Mouse (Mus musculus) v-Abl transformed pro-B cells (cell line): Measurements from ENCODE around the gene Nr2c2ap.

Source experiments
- in situ Hi-C, 2 experiments: fragments of 400-800 bp; cut with MboI; formaldehyde crosslinking; loops; one replicate each; pipeline ENCODE4 v1.15.1; 2025; ENCODE audit not compliant: unreplicated experiment in 2 of 2

Nr2c2ap gene

GRCm38 (mm10) chr8:70118726-70119700 lies 12.1 kb upstream of the Nr2c2ap start:
- in situ Hi-C loops, result loop anchor here in 1 of 2 experiments (25.0 kb wide), 2 partner anchors 482 to 782 kb away; partner anchors contain the start of gene Zfp868

DNA sequence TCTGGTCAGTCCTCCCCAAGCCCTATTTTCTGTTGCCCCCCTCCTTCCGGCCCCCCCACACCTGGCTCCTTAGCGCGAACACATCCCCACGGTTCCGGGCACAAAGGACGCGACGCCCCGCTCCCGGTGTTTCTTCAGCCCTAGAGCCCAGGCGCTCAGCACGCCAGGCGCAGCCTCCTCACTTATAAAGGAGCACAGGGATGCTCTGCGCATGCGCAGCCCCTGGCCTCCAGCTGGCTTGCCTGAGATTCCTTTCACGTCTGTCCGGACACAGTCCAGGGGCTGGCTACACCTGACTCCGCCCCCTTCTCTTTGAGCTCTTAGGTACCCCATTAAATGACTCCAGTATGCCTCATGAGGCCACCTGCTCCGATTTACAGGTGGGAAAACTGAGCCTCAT lies 10.5 kb upstream of the Nr2c2ap start, which contains the start of gene Ncan:
Ncan (minus strand) TSS at position 207 of the 400 bp plus-strand sequence.
- in situ Hi-C loops, result loop anchor here (5.0 to 25.0 kb wide), 4 partner anchors 198 to 793 kb away; partner anchors contain the start of gene Zfp868 (in 1 of the 2)

GRCm38 (mm10) chr8:70122863-70123262 lies 8.3 kb upstream of the Nr2c2ap start:
- in situ Hi-C loops, result loop anchor here (5.0 to 25.0 kb wide), 4 partner anchors 201 to 796 kb away; partner anchors contain the start of gene Zfp868 (in 1 of the 2)

- in situ Hi-C loops, result loop anchor here (5.0 to 25.0 kb wide), 4 partner anchors 203 to 798 kb away; partner anchors contain the start of gene Zfp868 (in 1 of the 2)
These were observed 6.1 kb upstream of the Nr2c2ap start for GRCm38 (mm10) chr8:70124992-70125391.

DNA sequence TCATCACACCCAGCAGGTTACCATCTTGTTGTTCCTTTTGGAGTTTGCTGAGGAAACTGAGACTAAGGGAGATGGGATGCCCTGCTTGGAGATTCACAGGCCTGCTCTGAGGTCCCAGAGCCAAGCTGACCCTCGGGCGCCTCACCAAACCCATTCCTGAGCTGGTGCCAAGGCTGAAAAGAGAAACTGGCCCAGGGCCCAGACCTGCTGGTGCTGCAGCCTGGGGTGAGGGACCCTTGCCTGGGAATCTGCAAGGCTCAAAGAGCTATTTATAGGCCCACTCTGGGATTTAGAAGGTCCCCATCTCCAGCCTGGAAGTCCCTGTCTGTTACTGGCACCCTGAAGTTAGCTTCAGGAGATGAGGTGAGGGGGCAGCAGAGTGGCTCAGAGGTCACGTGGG lies 2.7 kb upstream of the Nr2c2ap start:
- in situ Hi-C loops, result no loop called here

- in situ Hi-C loops, result no loop called here
These were observed 1.7 kb upstream of the Nr2c2ap start for GRCm38 (mm10) chr8:70129309-70129952.

DNA sequence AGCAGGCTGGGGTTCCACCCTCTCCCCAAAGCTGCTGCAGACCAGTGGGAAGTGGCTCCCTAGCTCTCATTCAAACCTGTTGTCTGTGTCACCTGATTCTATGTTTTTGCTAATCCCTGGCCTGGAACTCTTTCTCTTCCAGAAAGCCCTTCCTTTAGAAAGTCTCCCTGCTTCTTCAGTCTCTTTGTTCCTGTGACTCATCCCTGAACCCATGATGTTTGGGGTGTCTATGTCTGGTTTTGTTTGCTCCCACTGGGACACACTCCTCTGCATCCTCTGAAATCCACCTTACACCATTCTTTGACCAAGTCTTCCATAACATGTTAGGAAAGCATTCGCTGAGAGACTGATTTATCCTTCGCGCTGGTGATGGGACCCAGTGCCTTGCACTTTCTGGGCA lies 1.1 kb upstream of the Nr2c2ap start:
- in situ Hi-C loops, result no loop called here

DNA sequence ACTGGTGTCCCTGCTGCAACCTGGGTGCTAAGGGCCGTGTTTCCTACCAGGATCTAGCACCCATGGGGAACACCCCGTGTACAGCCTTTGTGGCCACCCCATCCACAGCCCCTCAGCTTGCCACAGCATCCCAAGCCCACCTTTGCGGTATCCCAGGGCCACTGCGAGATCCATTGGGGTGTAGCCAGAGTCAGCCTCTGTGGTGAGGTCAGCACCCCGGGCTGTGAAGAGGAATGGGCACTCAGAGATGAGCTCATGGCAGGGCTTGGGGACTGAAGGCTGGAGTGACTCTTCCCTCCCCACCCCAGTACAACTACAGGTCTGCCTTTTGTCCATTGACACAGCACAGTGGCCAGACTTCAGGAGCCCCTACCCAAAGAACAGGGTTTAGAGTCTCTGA lies 3.0 kb downstream of the Nr2c2ap start:
- in situ Hi-C loops, result no loop called here

GRCm38 (mm10) chr8:70134931-70135330 lies 3.8 kb downstream of the Nr2c2ap start:
- in situ Hi-C loops, result no loop called here

- in situ Hi-C loops, result no loop called here
These were observed 5.5 kb downstream of the Nr2c2ap start for GRCm38 (mm10) chr8:70136591-70136990.

DNA sequence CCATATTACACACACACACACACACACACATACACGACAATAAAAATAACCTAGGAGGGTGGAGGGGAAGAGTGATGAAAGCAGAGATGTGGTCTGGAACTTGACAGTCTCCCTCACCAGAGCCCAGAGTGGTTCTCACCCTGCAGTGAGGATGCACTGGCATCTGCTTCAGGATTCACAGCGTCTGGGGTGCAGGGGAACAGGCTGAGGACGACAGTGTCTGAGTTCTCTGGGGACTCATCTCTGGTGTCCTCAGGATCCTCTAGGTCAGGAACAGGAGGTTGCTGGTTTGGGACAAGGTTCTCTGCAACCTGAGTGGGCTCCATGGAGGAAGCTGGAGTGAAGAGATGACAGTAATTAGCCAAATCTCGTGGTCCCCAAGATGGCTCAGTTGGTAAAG lies 6.8 kb downstream of the Nr2c2ap start:
- in situ Hi-C loops, result no loop called here

DNA sequence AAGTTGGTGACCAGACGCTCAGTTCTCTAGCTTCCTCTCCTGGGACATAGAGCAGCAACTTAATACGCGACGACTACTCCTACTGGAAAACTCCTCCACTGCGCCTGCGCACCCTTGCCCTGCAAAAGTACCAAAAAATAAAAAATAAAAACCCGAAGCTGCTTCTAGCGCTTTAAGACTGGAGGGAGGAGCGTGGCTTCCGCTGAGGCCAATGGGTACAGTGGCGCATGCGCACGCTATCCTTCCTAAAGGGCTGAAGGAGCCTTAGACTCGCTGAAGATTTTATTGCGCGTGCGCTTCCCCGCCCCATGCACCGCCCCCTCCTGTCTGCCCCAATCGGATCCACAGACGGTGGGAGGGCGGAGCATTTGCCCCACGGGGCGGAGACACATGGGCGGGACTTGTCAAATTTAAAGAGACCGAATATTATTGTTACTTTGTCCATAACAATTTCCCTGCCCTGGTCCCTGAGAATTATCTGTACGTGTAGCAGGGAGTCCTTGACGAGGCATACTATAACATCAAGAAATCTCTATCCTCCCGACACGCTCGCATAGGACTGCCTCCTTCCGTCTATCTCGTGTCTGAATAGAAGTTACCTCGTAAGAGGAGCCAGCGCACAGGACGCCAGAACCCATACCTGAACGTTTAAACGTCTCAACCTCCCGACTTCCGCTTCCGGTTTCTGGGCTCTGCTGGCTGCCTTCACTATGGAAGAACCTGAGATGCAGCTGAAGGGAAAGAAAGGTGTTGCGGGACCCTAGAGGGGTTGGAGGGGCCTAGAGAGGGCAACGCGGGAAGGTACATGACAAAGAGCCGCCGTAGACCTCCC lies 8.1 kb downstream of the Nr2c2ap start, which contains the start of the genes Rfxank, Borcs8 and Mef2b:
Rfxank (minus strand) TSS at position 129 of the 832 bp plus-strand sequence.
Borcs8 (plus strand) TSS at position 474 of the 832 bp plus-strand sequence.
Mef2b (plus strand) TSS at position 686 of the 832 bp plus-strand sequence.
- in situ Hi-C loops, result no loop called here

- in situ Hi-C loops, result no loop called here
These were observed 8.8 kb downstream of the Nr2c2ap start for GRCm38 (mm10) chr8:70139981-70140380.

DNA sequence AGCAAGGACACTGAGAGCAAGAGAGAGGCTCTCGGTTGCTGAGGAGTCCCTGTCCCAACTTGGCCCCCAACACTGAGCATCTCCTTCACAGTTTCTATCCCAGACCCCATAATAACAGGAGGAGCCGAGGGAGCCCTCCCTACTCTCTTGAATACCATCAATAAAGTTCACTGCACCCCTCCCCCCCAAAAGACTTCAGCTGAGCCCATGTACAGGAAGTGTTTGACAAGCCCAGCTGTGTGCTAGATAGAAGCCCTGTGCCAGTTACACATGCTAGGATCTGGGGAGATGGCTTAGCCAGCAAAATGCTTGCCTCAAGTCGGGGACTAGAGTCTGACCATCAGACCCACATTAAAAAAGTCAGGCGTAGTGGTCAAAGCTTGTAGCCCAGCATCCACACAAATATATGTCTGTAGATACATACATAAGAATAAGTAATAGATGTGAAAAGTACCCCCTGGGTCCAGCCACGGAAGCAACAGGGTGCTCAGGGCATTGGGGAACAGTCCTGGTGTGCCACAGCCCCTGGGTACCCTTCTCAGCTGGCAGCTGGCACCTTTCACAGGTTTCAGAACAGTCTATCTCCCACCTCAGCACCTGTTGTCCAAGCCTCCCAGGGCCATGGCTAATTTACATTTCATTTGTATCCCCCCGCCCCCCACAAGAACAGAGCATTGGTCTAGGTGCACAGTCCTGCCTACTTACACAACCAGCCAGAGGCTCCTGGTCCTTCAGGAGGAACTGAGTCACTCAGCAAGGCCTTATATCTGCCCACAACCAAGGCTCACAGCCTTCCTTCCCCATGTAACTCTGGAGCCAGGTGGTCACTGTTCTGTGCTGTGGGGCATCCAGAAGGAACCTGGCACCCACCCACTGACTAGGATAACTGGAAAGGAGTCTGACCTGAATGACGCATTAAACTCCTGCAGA lies 16.8 kb downstream of the Nr2c2ap start:
- in situ Hi-C loops, result no loop called here

- in situ Hi-C loops, result no loop called here
These were observed 19.0 kb downstream of the Nr2c2ap start for GRCm38 (mm10) chr8:70150158-70150557.

DNA sequence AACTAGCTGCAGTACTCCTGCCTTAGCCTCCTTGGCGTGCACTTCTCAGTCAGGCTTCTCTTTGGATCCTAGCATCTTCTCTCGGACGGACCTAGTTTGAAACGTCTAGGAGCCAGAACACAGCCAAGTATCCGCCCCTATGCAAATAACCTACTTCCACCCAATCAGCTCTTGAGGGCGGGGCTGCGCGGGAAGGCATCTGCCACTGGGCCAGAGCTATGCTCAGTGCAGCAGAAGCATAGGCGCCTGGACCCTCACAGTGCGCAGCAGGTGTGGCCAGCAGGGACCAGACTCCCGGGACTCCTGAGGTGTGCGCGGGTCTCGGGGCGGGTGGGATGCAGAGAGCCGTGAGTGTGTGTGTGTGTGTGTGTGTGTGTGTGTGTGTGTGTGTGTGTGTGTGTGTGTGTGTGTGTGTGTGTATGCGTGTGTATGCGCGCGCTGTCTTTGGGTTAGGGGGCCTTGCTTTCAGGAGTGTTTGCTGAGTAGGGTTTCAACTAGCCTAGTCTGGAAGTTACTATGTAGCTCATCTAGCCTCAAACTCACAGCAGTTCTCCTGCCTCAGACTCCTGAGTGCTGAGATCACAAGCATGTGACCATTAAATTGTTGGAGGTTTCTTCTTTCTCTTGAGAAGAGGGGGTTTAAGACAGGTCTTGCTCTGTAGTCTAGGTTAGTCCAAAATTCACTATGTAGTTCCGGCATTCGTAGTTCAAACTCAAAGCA lies 21.6 kb downstream of the Nr2c2ap start:
- in situ Hi-C loops, result no loop called here

GRCm38 (mm10) chr8:70157240-70157800 lies 26.2 kb downstream of the Nr2c2ap start:
- in situ Hi-C loops, result no loop called here
